Mouse (Mus musculus) CH12.LX (cell line): ENCODE results near the gene Rilpl1.

Source experiments
- EP300 ChIP-seq: IDR thresholded peaks from 2 replicates; pipeline ENCODE4 v1.6.1; 2011; ENCODE audit warnings: low read length, improper control_type of control experiment
- HCFC1 ChIP-seq: IDR thresholded peaks from 2 replicates; pipeline ENCODE4 v1.6.1; 2012; ENCODE audit warnings: low read depth, mild to moderate bottlenecking, inconsistent platforms, low read length, improper control_type of control experiment
- MXI1 ChIP-seq: IDR thresholded peaks from 2 replicates; pipeline ENCODE4 v1.6.1; 2011; ENCODE audit warnings: mild to moderate bottlenecking, low read depth, low read length, improper control_type of control experiment
- POLR2A ChIP-seq: IDR thresholded peaks from 2 replicates; pipeline ENCODE4 v1.6.1; 2011; ENCODE audit warnings: low read depth, mild to moderate bottlenecking, improper control_type of control experiment, low read length
- ZC3H11A ChIP-seq: IDR thresholded peaks from 2 replicates; pipeline ENCODE4 v1.6.1; 2012; ENCODE audit warnings: low read depth, mild to moderate bottlenecking, inconsistent platforms, low read length, improper control_type of control experiment
- ZKSCAN1 ChIP-seq: IDR thresholded peaks from 2 replicates; pipeline ENCODE4 v1.6.1; 2012; ENCODE audit warnings: low read depth, inconsistent platforms, low read length, improper control_type of control experiment, borderline replicate concordance
- ZNF384 ChIP-seq: IDR thresholded peaks from 2 replicates; pipeline ENCODE4 v1.6.1; 2012; ENCODE audit warnings: low read depth, low read length, improper control_type of control experiment, inconsistent platforms

DNA sequence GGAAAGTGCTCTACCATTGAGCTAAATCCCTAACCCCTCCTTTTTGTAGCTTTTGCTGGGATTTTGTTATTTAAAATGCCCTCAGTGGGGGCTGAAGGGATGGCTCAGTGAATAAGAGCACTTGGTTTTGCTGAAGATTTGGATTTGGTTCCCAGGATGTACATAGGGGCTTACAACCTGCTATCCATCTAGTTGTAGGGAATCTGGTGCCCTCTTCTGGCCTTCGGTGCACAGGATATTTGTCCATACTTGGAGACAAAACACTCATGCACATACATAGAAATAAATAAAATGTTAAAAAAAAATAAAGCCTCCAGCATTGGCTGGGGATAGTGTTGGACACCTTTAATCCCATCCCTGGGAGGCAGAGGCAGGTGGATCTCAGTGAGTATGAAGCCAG lies 24.0 kb upstream of the Rilpl1 start:
- TF ChIP-seq ZNF384 = no peak
- no peak for TF ChIP-seq HCFC1
- TF ChIP-seq ZKSCAN1 = no peak
- TF ChIP-seq POLR2A = no peak
- TF ChIP-seq ZC3H11A = no peak
- no peak for TF ChIP-seq EP300
- no peak for TF ChIP-seq MXI1
